Mouse (Mus musculus) spleen, adult 2 months (tissue): Measurements from ENCODE around the gene Btbd3.

Experiments used
- CTCF ChIP-seq: fragments of 200-500 bp; IDR thresholded peaks from 2 replicates; pipeline ENCODE4 v1.5.1; 2011; ENCODE audit warnings: mild to moderate bottlenecking, inconsistent platforms; ENCODE audit not compliant: insufficient read depth, insufficient read length, insufficient replicate concordance; ENCODE audit errors: extremely low read depth
- POLR2A ChIP-seq: fragments of 200-500 bp; IDR thresholded peaks from 2 replicates; pipeline ENCODE4 v1.6.1; 2011; ENCODE audit warnings: low read depth, low read length, inconsistent platforms

GRCm38 (mm10) chr2:138388591-138388990 lies 132.2 kb downstream of the Btbd3 start:
- TF ChIP-seq POLR2A: no peak
- TF ChIP-seq CTCF: no peak
